Mouse (Mus musculus) layer of hippocampus, postnatal 14 days (tissue): ENCODE measurements at regions not wholly inside any gene's neighbourhood (a gene's known extent, or its start where the extent isn't known, plus 50 kb on each side); places are given as distances from the start of the nearest gene placed in this dataset.

Source experiments
- DNase-seq, 2 experiments: peaks; one replicate each; pipeline ENCODE4 v3.0.0; 2021 to 2022; ENCODE audit warnings: low spot score in 2 of 2, mixed read lengths in 1 of 2

DNA sequence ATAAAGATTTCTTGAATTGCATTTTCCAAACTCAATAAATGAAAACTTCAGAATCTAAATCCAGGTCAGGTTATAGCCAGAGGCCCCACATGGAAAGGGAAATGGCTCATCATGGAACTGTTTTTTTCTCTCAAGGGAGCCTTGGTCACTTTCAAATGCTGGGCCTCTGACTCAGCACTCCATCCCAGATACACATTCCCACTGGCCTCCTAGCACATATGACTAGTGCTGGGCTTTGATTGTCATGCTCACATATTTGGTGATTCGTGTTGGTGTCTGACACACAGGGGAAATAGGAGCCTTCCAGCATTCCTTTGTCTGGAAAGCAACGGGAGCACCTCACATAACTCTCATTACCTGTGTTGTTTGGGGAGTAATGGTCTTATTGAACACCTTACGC is 183.5 kb upstream of the Il12b start:
- DNase-seq, result no peak

- DNase-seq, result no peak
Measured at GRCm38 (mm10) chr11:44219971-44220370, 179.9 kb upstream of the Il12b start.

DNA sequence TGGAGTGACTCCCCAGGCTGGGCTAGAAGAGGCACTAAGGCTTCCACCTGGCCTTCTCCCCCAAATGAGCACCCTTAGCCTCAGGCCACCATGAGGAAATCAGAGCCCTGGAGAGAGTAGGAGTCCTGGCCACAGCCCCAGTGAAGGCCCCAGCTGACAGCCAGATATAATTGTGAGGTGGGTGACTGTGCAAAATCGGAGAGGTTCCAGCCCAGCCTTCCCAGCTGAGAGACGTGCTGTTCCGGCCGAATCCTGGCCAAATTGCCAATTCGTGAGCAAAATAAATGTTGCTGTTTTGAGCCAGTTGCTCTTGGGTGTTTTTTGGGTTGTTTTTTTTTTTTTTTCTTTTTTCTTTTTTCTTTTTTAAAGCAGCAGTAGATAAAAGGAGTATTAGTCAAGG is 169.9 kb upstream of the Il12b start:
- DNase-seq, result peak; percentile 58 to 74

GRCm38 (mm10) chr11:44235456-44235855 is 164.4 kb upstream of the Il12b start:
- no peak for DNase-seq

GRCm38 (mm10) chr11:44238051-44238450 is 161.8 kb upstream of the Il12b start:
- no peak for DNase-seq

GRCm38 (mm10) chr11:44238598-44238997 is 161.3 kb upstream of the Il12b start:
- DNase-seq, result no peak

DNA sequence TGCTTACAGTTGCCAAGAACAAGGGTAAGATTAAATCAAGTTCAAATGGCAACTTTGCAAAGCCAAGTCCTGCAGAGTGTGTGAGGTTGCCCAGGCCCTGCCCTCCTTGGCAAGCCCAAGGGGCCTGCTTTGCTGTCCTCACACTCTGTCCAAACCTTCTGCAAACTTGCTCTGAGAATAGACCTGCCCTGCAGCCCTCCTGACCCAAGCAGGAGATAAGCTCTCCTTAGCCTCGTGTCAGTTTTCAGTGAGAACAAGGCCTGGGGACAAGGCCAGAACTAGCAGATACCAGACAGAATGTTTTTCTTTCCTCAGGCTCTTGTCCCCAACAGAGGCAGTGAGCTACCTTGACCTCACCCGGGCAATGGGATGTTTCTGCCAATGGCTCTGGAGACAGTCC is 156.7 kb upstream of the Il12b start:
- no peak for DNase-seq

DNA sequence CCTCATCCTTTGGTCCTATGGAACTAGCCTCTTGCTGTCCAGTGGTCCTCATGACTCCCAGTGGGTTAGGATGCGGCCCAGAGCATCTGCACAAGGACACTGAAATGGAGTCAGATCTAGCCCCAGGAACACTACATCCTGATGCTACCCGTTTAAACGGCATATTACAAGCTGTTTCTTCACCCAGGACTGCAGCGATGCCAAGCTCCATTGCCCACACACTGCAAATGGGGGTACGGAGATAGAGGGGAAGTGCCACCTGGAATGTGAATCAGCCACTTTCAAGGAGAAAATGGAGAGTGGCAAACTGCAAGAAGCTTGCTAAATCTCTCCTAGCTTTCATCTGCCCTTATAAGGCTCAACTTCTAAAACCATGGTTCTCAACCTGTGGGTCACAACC is 148.0 kb upstream of the Il12b start:
- DNase-seq, result no peak

DNA sequence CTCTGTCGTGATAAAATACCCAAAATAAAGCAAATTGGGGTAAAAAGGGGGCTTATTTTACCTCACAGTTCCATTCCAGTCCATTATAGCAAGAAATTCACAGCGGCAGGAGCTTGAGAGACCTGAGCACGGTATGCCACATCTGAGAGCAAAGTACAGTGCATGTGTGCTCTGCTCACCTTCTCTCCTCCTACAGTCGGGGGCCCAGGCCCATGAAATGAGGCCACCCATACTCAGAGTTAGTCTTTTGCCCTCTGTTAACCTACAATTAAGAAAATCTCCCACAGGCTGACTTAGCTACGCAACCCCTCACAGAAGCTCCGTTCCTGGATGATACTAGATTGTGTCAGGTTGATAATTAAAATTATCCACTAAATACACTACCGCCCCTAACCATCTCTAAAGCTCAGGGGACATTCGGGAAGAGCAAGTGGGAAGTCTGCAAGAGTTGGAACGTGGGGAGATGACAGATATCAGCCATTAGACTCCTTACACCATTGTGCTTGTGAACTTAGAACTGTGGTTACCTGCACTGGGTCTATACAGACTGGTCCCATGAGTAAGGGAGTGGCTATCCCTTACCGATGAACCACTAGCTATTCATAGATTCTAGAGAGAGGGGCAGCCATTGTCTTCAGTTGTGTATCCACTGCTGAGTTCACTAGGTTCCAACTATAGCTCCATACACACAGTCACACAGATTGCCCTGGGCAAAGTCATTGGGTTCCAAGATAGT is 139.3 kb upstream of the Il12b start:
- DNase-seq, result no peak

DNA sequence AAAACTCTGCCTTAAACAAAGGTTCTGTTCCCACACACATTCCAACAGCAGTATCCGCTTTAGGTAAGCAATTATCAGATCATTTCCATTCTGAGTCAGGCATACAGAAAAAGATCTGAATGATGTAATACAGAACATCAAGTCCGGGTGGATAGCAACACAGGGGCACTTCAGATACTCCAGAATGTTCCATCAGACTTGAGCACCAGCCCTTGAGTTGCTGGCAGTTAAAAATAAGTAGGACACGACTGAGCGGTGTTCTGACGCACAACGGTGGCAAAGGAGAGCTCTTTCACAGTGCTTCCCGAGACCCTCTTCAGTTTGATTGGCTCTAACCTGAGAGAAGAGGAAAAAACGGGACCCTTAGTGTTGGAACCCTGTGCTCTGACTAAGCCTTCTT is 138.2 kb upstream of the Il12b start:
- DNase-seq, result no peak

GRCm38 (mm10) chr11:44262571-44262970 is 137.3 kb upstream of the Il12b start:
- no peak for DNase-seq

DNA sequence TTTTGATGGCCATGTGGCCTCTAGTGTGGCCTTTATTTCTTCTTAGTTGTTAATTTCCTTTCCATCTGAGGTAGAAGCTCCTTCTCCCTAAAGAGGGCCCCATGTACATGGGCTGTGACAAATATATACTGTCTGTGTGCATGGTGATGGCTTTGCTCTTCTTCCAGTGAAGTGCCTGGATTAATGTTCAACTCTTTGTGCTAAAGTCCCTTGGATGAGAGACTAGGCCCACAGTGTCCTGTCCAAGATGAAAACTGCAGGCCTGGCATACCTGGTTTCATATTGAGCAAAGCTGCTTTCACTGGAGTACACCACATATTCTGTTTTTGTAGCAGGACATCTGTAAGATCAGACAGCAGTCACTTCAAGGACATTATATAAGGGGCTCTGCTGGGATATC is 127.6 kb upstream of the Il12b start:
- no peak for DNase-seq

DNA sequence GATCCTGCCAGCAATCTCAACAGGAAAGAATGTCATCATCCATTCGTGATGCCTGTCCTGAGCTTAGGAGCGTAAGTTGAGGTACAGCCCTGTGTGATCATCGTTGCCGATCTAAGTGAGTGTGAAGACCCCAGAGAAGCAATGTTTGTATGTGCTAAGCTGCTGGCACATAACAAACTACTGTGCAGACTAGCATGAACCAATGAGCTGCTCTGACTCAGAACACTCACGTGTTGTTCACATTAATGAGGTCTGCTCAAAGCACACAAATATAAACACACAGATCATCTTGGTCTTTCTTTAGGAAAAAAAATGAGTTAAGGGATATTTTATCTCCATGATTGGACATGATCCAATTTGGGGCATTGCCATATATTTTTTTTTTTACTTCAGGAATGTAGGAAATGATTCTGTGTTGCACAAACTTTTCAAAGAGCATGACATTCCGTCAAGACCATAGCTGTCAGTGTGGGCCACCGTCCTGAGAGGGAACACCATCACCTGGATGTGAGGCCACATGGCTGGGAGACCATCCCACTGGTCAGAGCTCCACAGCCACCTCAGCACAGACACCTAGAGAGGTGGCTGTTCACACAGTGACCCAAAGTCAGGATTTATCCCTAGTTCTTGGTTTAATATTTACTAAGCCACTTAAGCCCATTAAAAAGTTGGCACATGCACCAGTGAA is 121.2 kb upstream of the Il12b start:
- DNase-seq, result no peak

- DNase-seq, result no peak
Measured at GRCm38 (mm10) chr11:44285961-44286360, 113.9 kb upstream of the Il12b start.

DNA sequence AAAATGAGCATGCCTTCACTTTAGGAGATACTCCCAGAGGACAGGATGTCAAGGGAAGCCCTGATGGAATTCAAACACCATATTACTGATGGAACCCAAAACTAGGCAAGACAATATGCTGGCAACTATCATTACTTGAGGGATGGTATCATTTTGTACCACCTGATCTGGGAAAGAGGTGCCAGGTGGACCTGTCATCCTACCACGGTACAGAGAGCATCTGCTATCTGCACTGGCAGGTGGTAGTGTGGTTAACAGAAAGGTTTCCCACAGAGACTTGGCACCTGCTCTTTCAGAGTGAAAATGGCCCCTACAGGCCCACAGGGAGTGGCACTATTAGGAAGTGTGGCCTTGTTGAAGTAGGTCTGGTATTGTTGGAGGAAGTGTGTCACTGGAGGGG is 111.0 kb upstream of the Il12b start:
- DNase-seq, result no peak

DNA sequence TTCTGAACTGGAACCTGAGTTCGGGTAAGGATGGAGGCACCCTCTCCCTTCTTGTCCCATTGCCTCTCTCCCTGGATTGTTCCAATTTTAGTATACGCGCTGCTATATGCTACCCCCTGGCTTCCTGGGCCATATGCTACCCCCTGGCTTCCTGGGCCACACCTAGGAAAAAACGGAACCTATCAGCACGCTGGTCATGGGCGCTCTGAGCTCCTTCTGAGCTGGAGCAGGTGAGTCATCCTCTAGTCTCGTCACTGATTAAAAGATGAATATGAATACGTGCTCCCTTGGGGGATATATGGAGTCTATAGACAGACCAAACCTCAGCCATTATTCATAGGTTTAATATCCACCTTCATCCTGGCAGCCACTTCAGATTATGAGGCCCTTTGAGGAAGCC is 96.1 kb upstream of the Il12b start:
- no peak for DNase-seq

DNA sequence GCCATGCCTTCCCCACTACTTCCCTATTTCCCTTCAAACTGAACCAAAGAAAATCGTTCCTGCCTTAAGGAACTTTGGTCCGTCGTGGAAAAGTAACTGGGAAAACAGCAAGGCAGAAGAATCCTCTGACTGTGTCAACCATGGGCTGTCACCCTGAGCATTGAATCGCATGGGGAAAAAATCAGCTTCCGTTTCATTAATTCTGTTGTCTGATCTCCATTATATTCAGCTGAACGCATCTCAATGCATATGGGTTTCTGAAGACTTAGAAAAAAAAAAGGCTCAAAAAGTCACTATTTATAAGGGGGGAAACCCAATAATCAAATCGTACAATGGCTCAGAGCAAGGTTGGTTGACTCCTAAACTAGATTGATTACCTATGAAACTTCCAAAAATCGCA is 83.8 kb upstream of the Il12b start:
- no peak for DNase-seq

DNA sequence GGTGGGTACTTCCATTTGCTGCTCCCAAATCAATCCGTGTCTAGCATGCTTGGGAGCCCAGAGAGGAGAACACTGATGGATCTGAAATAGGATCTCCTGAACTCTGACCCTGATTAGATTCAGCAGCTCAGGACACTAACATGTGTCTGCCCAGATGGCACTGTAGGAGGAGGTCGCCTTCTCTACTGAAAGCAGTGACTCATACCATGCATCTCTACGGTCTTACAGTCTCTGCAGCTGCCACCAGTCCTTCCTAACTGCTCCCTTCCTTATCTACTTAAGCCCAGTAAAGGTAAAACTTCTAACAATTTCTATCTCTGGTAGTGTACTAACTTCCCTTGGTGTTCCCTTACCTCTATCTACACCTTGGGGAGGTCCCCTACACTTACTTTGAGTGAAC is 80.7 kb upstream of the Il12b start:
- DNase-seq, result no peak

DNA sequence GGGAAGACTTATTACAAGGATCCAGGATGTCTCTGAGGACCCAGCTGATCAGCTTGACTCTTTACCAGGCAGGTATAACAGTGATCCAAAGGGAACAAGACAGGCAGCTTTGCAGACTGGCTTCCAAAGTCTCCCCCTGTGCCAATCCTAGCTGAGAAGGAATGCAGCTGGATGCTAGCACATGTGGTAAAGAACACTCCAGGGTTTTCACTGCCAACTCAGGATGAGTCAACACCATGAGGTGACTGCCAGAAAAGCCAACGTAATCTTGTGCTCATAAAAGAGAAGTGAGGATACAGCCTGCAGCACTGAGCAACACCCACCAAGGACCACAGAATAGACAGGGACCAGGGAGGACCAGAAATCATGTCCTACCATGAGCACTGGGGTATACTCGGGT is 76.5 kb upstream of the Il12b start:
- DNase-seq, result no peak

- DNase-seq, result no peak
Measured at GRCm38 (mm10) chr11:44325066-44325465, 74.8 kb upstream of the Il12b start.

GRCm38 (mm10) chr11:44325525-44325924 is 74.3 kb upstream of the Il12b start:
- no peak for DNase-seq

- DNase-seq, result no peak
Measured at GRCm38 (mm10) chr11:44329503-44329902, 70.4 kb upstream of the Il12b start.

DNA sequence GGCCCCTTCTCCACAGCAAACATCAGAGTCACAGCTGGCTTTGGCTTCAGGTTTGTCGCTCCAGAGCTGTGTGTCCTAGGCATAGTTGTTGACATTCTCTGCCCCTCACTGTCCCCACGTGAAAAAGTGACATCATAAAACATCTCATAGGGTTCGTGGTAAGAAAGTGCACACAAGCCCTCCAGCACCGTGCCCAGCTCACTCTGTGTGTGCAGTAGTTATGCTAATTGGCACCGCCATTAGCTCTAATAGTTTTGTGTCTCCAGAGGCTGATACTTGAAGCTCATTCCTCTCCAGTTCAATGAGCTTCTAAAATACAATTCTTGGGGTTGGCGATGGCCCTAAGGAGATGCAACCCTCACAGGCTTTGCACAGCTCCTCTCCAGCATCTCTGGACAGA is 69.4 kb upstream of the Il12b start:
- no peak for DNase-seq
